22 mouse cellular contexts compared by ENCODE assay signal in genomic region chr2:5927481-5927880, GRCm38 (mm10).
"Had no signal": no experiment of that assay in that cellular context is flagged by ENCODE, and none has a peak within 500 bp of the region (broad histone marks: within the 10 kb centered on the region; RNA-seq: fewer than 3 reads in every experiment).

No protein-coding gene starts in this region.

- H3K27ac ChIP-seq: heart, embryonic 10.5 days; heart, embryonic 13.5 days; heart, embryonic 15.5 days; hindbrain, embryonic 13.5 days; hindbrain, embryonic 15.5 days; hindbrain, postnatal 0 days; limb, embryonic 13.5 days; limb, embryonic 15.5 days had no signal

- H3K4me2 ChIP-seq: heart, embryonic 13.5 days; heart, embryonic 15.5 days; hindbrain, embryonic 13.5 days; hindbrain, embryonic 15.5 days; limb, embryonic 13.5 days; limb, embryonic 15.5 days had no signal

- H3K4me1 ChIP-seq: heart, embryonic 10.5 days; heart, embryonic 13.5 days; heart, embryonic 15.5 days; hindbrain, embryonic 13.5 days; hindbrain, embryonic 15.5 days; limb, embryonic 15.5 days had no signal

- H3K27me3 ChIP-seq: heart, embryonic 13.5 days; heart, embryonic 15.5 days; hindbrain, embryonic 13.5 days; hindbrain, embryonic 15.5 days; limb, embryonic 13.5 days; limb, embryonic 15.5 days had no signal

- H3K36me3 ChIP-seq: heart, embryonic 15.5 days had no signal

- H3K9me3 ChIP-seq: heart, embryonic 10.5 days; heart, embryonic 13.5 days; heart, embryonic 15.5 days; hindbrain, embryonic 13.5 days; hindbrain, embryonic 15.5 days; limb, embryonic 13.5 days; limb, embryonic 15.5 days had no signal

- ATAC-seq: forebrain, postnatal 0 days; hindbrain, postnatal 0 days; intestine, embryonic 16.5 days had no signal

- DNase-seq: forebrain, postnatal 0 days; gastrocnemius, postnatal 14 days; gastrocnemius, postnatal 36 days; heart, adult 18-20 months; heart, postnatal 14 days; heart, postnatal 36 days; kidney, adult 11 months; kidney, adult 2 months; kidney, postnatal 14 days; kidney, postnatal 36 days; layer of hippocampus, adult 9-11 months; layer of hippocampus, postnatal 36 days; left cerebral cortex, postnatal 4 days had no signal

- H3K9ac ChIP-seq: forebrain, postnatal 0 days; heart, embryonic 13.5 days; heart, embryonic 15.5 days; hindbrain, embryonic 13.5 days; hindbrain, embryonic 15.5 days; limb, embryonic 13.5 days; limb, embryonic 15.5 days had no signal

- H3K4me3 ChIP-seq: heart, embryonic 10.5 days; heart, embryonic 13.5 days; heart, embryonic 15.5 days; hindbrain, embryonic 13.5 days; hindbrain, embryonic 15.5 days; limb, embryonic 13.5 days; limb, embryonic 15.5 days had no signal
